Mouse (Mus musculus): ENCODE measurements around the gene Tmem37.

Gene Tmem37

GRCm38 (mm10) chr1:120060687-120061086 is 13.2 kb downstream of the Tmem37 start:
- no peaks in the 10 kb centered on the region for H3K9me3 ChIP-seq (ENCODE audit: low read length)
- H3K36me3 ChIP-seq (ENCODE audit: insufficient read depth, low read length) = no peaks in the 10 kb centered on the region
- TF ChIP-seq NANOG (IDR thresholded peaks at IDR 0.05; ENCODE audit: borderline replicate concordance, low read length) (no peak), CTCF (conservative IDR thresholded peaks at IDR 0.05; ENCODE audit: low read length) (no peak), POU5F1 (IDR thresholded peaks at IDR 0.05; ENCODE audit: borderline replicate concordance, low read length) (no peak)
- peaks cover 25% of the 10 kb centered on the region for H3K4me1 ChIP-seq (replicated peaks; ENCODE audit: low read depth, low read length)
- H3K27me3 ChIP-seq (ENCODE audit: insufficient read depth, low read length) = peaks cover 17% of the 10 kb centered on the region; the same call in 1 of the 2 replicates
- H3K4me3 ChIP-seq (replicated peaks; ENCODE audit: low read length) = no peak overlapping the region

- no peak overlapping the region for H3K4me3 ChIP-seq (replicated peaks; ENCODE audit: low read length)
- TF ChIP-seq CTCF (conservative IDR thresholded peaks at IDR 0.05; ENCODE audit: low read length) (no peak), POU5F1 (IDR thresholded peaks at IDR 0.05; ENCODE audit: borderline replicate concordance, low read length) (no peak), NANOG (IDR thresholded peaks at IDR 0.05; ENCODE audit: borderline replicate concordance, low read length) (no peak)
- H3K9me3 ChIP-seq (ENCODE audit: low read length) = peaks cover 9% of the 10 kb centered on the region
Measured at GRCm38 (mm10) chr1:120057674-120058430, 16.0 kb downstream of the Tmem37 start.

GRCm38 (mm10) chr1:120057044-120057443 is 16.8 kb downstream of the Tmem37 start:
- no peak overlapping the region for H3K4me3 ChIP-seq (replicated peaks; ENCODE audit: low read length)
- peaks cover 10% of the 10 kb centered on the region for H3K9me3 ChIP-seq (ENCODE audit: low read length)
- TF ChIP-seq NANOG (IDR thresholded peaks at IDR 0.05; ENCODE audit: borderline replicate concordance, low read length) (no peak), CTCF (conservative IDR thresholded peaks at IDR 0.05; ENCODE audit: low read length) (no peak), POU5F1 (IDR thresholded peaks at IDR 0.05; ENCODE audit: borderline replicate concordance, low read length) (no peak)
- H3K27me3 ChIP-seq (ENCODE audit: insufficient read depth, low read length) = peaks cover 9% of the 10 kb centered on the region; the same call in 1 of the 2 replicates
- H3K4me1 ChIP-seq (replicated peaks; ENCODE audit: low read depth, low read length) = peaks cover 14% of the 10 kb centered on the region; the same call in 1 of the 2 replicates
- H3K36me3 ChIP-seq (ENCODE audit: insufficient read depth, low read length) = no peaks in the 10 kb centered on the region

More at GRCm38 (mm10) chr1:120057674-120058430, 16.0 kb downstream of the Tmem37 start:
- Histone ChIP-seq H3K27me3 (ENCODE audit: insufficient read depth, low read length) (peaks cover 10% of the 10 kb centered on the region; the same call in 1 of the 2 replicates), H3K4me1 (replicated peaks; ENCODE audit: low read depth, low read length) (peaks cover 15% of the 10 kb centered on the region; the same call in 1 of the 2 replicates), H3K36me3 (ENCODE audit: insufficient read depth, low read length) (no peaks in the 10 kb centered on the region)

GRCm38 (mm10) chr1:120056236-120056635 is 17.6 kb downstream of the Tmem37 start:
- Histone ChIP-seq H3K4me1 (replicated peaks; ENCODE audit: low read depth, low read length) (peaks cover 16% of the 10 kb centered on the region), H3K36me3 (ENCODE audit: insufficient read depth, low read length) (no peaks in the 10 kb centered on the region), H3K9me3 (ENCODE audit: low read length) (peaks cover 10% of the 10 kb centered on the region), H3K4me3 (replicated peaks; ENCODE audit: low read length) (no peak overlapping the region), H3K27me3 (ENCODE audit: insufficient read depth, low read length) (peaks cover 6% of the 10 kb centered on the region; the same call in 1 of the 2 replicates)
- no peak for TF ChIP-seq CTCF (conservative IDR thresholded peaks at IDR 0.05; ENCODE audit: low read length)
- TF ChIP-seq POU5F1 (IDR thresholded peaks at IDR 0.05; ENCODE audit: borderline replicate concordance, low read length) = no peak
- no peak for TF ChIP-seq NANOG (IDR thresholded peaks at IDR 0.05; ENCODE audit: borderline replicate concordance, low read length)

GRCm38 (mm10) chr1:120055475-120055874 is 18.4 kb downstream of the Tmem37 start:
- H3K4me3 ChIP-seq (replicated peaks; ENCODE audit: low read length) = no peak overlapping the region
- no peak for TF ChIP-seq POU5F1 (IDR thresholded peaks at IDR 0.05; ENCODE audit: borderline replicate concordance, low read length)
- TF ChIP-seq NANOG (IDR thresholded peaks at IDR 0.05; ENCODE audit: borderline replicate concordance, low read length) = no peak
- no peak for TF ChIP-seq CTCF (conservative IDR thresholded peaks at IDR 0.05; ENCODE audit: low read length)
- H3K4me1 ChIP-seq (replicated peaks; ENCODE audit: low read depth, low read length) = peaks cover 16% of the 10 kb centered on the region
- H3K9me3 ChIP-seq (ENCODE audit: low read length) = peaks cover 10% of the 10 kb centered on the region
- H3K27me3 ChIP-seq (ENCODE audit: insufficient read depth, low read length) = peaks cover 6% of the 10 kb centered on the region; the same call in 1 of the 2 replicates
- H3K36me3 ChIP-seq (ENCODE audit: insufficient read depth, low read length) = no peaks in the 10 kb centered on the region

GRCm38 (mm10) chr1:120054997-120055396 is 18.9 kb downstream of the Tmem37 start:
- H3K4me3 ChIP-seq (replicated peaks; ENCODE audit: low read length) = no peak overlapping the region
- peaks cover 16% of the 10 kb centered on the region for H3K4me1 ChIP-seq (replicated peaks; ENCODE audit: low read depth, low read length)
- H3K9me3 ChIP-seq (ENCODE audit: low read length) = peaks cover 10% of the 10 kb centered on the region
- TF ChIP-seq POU5F1 (IDR thresholded peaks at IDR 0.05; ENCODE audit: borderline replicate concordance, low read length) (no peak), NANOG (IDR thresholded peaks at IDR 0.05; ENCODE audit: borderline replicate concordance, low read length) (no peak), CTCF (conservative IDR thresholded peaks at IDR 0.05; ENCODE audit: low read length) (no peak)
- H3K36me3 ChIP-seq (ENCODE audit: insufficient read depth, low read length) = no peaks in the 10 kb centered on the region
- peaks cover 6% of the 10 kb centered on the region; the same call in 1 of the 2 replicates for H3K27me3 ChIP-seq (ENCODE audit: insufficient read depth, low read length)

GRCm38 (mm10) chr1:120051070-120051469 is 22.8 kb downstream of the Tmem37 start:
- Histone ChIP-seq H3K9me3 (ENCODE audit: low read length) (peaks cover 10% of the 10 kb centered on the region), H3K36me3 (ENCODE audit: insufficient read depth, low read length) (no peaks in the 10 kb centered on the region), H3K27me3 (ENCODE audit: insufficient read depth, low read length) (peaks cover under 1% of the 10 kb centered on the region; the same call in 1 of the 2 replicates), H3K4me1 (replicated peaks; ENCODE audit: low read depth, low read length) (peaks cover 10% of the 10 kb centered on the region), H3K4me3 (replicated peaks; ENCODE audit: low read length) (no peak overlapping the region)
- no peak for TF ChIP-seq NANOG (IDR thresholded peaks at IDR 0.05; ENCODE audit: borderline replicate concordance, low read length)
- no peak for TF ChIP-seq POU5F1 (IDR thresholded peaks at IDR 0.05; ENCODE audit: borderline replicate concordance, low read length)
- no peak for TF ChIP-seq CTCF (conservative IDR thresholded peaks at IDR 0.05; ENCODE audit: low read length)

GRCm38 (mm10) chr1:120047325-120047724 is 26.5 kb downstream of the Tmem37 start:
- Histone ChIP-seq H3K9me3 (ENCODE audit: low read length) (no peaks in the 10 kb centered on the region), H3K27me3 (ENCODE audit: insufficient read depth, low read length) (no peaks in the 10 kb centered on the region), H3K36me3 (ENCODE audit: insufficient read depth, low read length) (no peaks in the 10 kb centered on the region), H3K4me1 (replicated peaks; ENCODE audit: low read depth, low read length) (peaks cover 24% of the 10 kb centered on the region), H3K4me3 (replicated peaks; ENCODE audit: low read length) (no peak overlapping the region)
- TF ChIP-seq NANOG (IDR thresholded peaks at IDR 0.05; ENCODE audit: borderline replicate concordance, low read length) (no peak), CTCF (conservative IDR thresholded peaks at IDR 0.05; ENCODE audit: low read length) (no peak), POU5F1 (IDR thresholded peaks at IDR 0.05; ENCODE audit: borderline replicate concordance, low read length) (no peak)

Data from E14TG2a.4 (cell line).